In genomic region chr1:56888939-56889338, GRCm38 (mm10) we compare ENCODE assay signal across 16 mouse cellular contexts.
"Had no signal": no experiment of that assay in that cellular context is flagged by ENCODE, and none has a peak within 500 bp of the region (broad histone marks: within the 10 kb centered on the region; RNA-seq: fewer than 3 reads in every experiment).

No protein-coding gene starts in this region.

- H3K9ac ChIP-seq: liver, postnatal 0 days; lung, embryonic 15.5 days; midbrain, embryonic 13.5 days; midbrain, embryonic 15.5 days; neural tube, embryonic 12.5 days had no signal

- H3K27me3 ChIP-seq: lung, embryonic 15.5 days; megakaryocyte, embryonic 14.5 days; midbrain, embryonic 13.5 days; midbrain, embryonic 15.5 days; neural tube, embryonic 12.5 days had no signal

- H3K4me3 ChIP-seq: lung, embryonic 15.5 days; megakaryocyte, embryonic 14.5 days; midbrain, embryonic 13.5 days; midbrain, embryonic 15.5 days; neural tube, embryonic 12.5 days had no signal

- H3K27ac ChIP-seq: lung, embryonic 15.5 days; macrophage; midbrain, embryonic 13.5 days; midbrain, embryonic 15.5 days; neural tube, embryonic 12.5 days had no signal

- H3K4me1 ChIP-seq: lung, embryonic 15.5 days; megakaryocyte, embryonic 14.5 days; midbrain, embryonic 13.5 days; midbrain, embryonic 15.5 days; neural tube, embryonic 12.5 days had no signal

- H3K4me2 ChIP-seq: lung, embryonic 15.5 days; midbrain, embryonic 11.5 days; midbrain, embryonic 13.5 days; midbrain, embryonic 15.5 days; neural tube, embryonic 12.5 days had no signal

- H3K36me3 ChIP-seq: lung, embryonic 15.5 days; midbrain, embryonic 13.5 days; midbrain, embryonic 15.5 days; neural tube, embryonic 12.5 days had no signal

- DNase-seq: liver, postnatal 0 days; lung, adult 2 months; lung, postnatal 10 days; right cerebral cortex, postnatal 25 days; right cerebral cortex, postnatal 4 days; spleen, adult 18-20 months; thymus, adult 18-20 months; thymus, postnatal 14 days; thymus, postnatal 36 days had no signal

- H3K9me3 ChIP-seq: lung, embryonic 15.5 days; midbrain, embryonic 13.5 days; midbrain, embryonic 15.5 days; neural tube, embryonic 12.5 days had no signal

- ATAC-seq: liver, postnatal 0 days; midbrain, embryonic 13.5 days; midbrain, embryonic 15.5 days had no signal
